Mouse (Mus musculus) right cerebral cortex, postnatal 25 days (tissue): ENCODE results near the gene Dtnb.

Experiments used
- DNase-seq: peaks from one replicate; pipeline ENCODE4 v3.0.0; 2022

Dtnb gene

DNA sequence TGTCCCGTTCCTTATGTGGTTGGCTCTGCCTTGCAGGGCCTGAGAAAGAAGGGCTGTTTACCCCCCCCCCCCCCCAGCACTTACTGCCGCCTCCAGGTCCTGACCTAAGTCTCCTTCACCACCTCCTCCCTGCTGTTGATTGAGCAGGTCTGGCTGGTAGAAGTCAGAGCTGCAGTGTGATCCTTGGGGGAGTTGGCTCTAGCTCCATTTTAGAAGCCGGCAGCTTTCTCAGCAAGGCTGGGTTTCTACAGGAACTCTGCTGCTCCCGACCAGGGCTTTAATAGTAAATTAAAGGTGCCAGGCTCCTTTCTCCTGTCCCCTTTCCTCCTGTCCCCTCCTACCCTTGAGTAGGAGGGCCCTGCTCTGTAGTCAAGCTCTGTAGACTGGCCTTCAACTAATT, 238.3 kb downstream of the Dtnb start:
- no peak for DNase-seq

DNA sequence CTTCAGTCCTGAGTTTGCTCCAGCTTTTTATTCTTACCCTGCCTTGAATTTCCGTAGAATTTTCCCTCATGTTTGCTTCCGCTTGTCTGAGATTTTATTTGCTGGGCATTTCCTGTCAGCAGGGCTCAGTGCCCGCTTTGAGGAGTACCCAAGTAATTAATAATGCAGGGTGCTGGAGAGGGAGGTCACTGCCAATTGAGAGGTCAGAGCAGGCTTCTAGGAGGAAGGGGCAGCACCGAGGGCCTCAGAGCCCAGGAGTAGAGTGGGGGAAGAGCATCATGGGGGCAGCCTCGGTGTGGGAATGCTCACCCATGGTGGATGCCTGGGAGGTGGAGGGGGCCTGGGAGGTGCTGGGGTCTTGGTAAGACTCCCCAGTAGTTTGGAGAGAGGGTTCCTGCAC, 239.4 kb downstream of the Dtnb start:
- no peak for DNase-seq

DNA sequence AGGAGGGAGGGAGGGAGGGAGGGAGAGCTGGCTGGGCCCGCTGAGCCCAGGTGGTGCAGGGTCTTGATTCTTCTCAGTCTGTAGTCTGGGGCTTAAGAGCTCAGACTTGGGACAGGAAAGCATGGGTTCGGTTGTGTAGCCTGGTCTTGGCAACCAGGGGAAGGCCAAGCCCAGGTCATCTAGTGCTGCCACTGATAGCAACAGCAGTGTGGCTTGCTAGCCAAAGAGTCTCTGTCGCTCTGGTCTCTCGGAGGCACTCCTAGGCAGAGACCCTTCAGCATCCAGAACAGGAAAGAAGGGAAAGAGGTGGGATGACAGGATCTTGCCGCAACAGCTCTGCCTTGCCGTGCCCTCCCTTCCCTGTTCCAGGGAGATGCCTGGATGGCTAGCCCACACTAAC, 240.1 kb downstream of the Dtnb start:
- no peak for DNase-seq

DNA sequence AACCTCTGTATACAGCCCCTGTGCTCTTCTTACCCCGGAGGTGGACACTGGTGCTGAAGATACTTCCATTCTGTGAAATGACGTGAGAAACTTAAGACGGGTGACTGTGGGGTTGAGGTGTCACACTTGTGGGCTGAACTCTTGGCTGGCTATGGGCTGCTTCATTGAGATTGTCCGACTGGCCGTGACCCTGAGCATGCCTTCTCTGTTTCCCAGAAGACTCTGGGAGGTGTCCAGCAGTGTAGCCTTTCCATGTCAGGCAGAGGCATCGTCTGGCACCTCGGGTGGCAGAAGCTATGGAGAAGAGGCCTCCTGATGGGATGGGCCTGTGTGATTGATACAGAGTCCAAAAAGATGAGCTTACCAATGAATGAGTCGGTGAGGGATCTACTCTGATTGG, 241.0 kb downstream of the Dtnb start:
- DNase-seq: no peak

DNA sequence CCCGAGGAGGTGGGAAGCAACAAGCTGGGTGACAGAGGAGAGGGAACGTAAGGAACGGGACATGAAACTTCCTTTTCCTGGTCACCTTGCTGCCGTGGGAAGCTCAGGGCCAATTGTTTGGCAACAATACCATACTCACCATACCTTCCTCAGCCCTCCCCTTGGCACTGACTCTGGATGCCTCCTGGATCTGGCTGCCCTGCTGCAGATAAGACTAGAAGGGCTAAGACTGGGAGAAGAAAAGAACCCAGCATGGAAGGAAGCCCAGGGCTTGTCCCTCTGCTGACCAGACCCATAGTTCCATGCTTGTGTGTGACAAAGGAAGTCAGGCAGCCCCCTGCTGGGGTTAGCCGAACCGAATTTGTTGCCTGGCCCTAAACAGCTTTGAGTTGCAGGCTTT, 243.2 kb downstream of the Dtnb start:
- no peak for DNase-seq

DNA sequence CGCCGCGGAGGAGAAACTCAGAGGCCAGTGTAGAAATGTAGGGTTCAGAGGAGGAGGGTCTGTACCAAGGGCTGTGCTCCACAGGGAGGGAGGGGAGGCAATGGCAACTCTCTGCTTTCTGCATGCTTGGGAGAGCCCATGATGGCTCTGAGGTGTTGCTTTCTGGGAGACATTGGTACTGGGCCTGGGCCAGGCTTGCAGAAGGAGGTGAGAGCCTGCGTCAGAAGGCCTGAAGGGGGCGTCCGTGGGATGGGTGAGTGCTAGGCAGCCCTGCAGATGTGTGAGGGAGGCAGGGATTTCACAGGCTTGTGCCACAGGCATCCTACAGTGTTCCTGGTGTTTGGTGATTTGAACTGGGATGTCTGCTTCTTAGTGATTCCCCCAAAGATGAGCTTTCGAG, 244.9 kb downstream of the Dtnb start:
- peak; percentile 66 for DNase-seq

DNA sequence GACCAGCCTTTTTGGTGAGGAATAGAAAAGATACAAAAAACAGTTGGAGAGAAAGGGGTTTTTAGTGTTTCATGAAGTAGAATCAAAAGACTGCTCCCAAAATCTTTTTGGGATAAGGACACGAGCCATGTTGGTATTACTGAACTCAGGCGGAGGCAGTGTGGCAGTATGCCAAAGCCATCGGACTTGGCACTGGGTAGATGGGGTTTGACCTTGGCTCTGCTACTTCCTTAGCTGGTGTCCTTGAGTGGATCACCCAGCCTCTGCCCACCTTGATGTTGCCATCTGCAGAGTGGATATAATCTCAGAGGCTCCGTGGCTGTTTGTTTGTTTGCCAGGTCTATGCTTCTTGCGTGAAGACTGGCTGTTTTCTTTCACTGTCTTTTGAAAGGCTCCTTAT, 245.4 kb downstream of the Dtnb start:
- no peak for DNase-seq

DNA sequence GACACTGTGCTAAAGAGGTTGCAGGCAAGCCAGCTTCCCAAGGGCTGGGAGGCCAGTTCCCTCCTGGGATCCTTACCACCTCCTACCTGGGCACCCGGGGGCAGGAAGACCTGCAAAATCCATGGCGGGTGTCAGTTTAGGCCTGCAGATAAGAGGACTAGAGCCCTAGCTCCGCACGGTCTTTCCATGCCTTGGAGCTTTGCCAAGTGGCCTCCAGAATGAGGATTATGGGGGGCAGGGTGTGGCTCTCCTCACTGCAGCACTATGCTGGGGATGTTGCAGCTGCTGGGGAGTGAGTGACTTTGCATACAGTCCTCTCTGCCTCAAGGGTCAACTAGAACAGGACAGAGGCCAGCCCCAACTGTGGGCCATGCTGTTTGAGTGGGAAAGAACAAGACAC, 247.7 kb downstream of the Dtnb start:
- DNase-seq: no peak

- peak; percentile 58 for DNase-seq
These were observed 251.2 kb downstream of the Dtnb start for GRCm38 (mm10) chr12:3823408-3823807.

DNA sequence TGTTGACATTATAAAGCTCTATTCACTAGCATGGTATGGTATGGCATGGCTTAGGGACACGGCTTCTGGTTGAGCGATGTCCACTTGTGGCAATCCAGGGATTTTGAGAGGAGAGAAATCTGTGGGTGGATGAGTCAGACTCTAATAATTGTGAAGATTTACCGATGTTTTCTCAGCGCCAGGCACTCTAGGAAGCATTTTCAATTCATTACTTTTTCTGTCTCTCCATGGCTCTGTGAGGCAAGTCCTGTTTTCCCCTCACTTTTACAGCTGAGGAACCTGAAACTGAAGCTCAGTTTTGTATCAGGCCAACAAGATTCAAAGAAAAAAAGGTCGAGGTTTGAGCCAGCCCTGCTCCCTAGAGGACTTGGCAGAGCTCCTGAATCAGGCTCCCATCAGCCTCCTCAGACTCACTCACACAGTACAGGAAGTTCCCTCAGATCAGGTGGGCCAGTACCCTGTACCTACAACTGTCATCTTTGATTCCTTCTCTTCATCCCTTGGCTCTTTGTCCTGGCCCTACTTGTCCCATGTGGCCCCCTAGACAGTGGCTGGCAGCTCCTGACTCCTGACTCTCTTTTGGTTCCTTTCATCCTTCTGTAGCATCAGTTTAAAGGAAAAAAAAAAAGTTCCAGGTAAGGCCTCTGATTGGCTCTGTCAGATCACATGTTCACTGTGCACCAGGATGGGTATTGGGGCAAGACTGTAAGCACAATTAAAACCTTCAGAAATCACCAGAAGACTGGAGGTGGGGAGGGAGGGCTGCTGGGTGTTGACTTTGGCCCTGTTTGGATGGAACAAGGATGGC, 252.9 kb downstream of the Dtnb start:
- DNase-seq: no peak

- DNase-seq: no peak
These were observed 253.5 kb downstream of the Dtnb start for GRCm38 (mm10) chr12:3825714-3826080.

DNA sequence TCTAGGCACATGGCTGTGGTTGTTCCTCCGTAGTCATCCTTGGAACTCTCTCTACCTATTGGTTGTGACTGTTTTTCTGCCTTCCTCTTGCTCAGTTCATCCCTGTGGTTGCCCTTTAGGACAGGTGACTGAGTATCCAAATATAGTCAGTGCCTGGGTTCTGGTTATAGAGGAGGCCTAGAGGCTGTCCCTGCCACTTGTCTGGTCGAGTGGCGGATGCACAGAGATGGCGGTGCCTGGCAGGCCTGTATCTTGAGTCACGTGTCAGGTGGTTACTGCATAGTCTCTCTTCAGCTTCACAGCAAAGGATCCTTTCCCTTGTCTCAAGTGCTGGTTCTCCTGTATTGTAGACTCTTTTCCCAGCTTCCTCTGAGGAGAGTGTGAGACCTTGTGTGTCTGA, 255.6 kb downstream of the Dtnb start:
- no peak for DNase-seq
